Mouse (Mus musculus): Measurements from ENCODE around the gene Fryl. TPM values are rescaled to one million over a fixed set of nuclear protein-coding genes. Genes with fewer than 3 reads are reported as not detected.
A peak's percentile ranks its signal among the peaks of the same experiment; 100 is the strongest.

Fryl gene
- total RNA-seq, 4 experiments from 2014 or later = 58.6 to 81.9 (median 72.1) TPM

DNA sequence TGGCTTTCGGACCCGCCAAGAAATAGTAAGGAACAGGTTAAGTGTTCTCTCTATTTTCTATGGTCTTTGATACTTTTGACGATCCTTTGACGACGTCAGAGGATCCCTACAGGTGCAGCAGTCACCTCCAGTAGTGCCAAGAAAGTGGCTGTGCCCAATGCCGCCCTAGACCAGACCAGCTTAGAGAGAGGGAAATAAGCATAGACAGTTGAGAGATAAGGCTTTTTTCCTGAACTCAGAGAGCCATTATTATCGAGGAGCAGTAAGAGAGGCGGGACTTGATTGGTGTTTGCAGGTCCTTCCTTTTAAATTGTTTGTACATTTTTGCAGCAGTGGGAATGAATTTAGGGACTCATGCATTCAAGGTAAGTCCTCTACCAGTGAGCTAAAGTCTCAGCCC lies 1.3 kb upstream of the Fryl start:
- no peak for DNase-seq (ENCODE audit: low spot score in 2 of 2)

DNA sequence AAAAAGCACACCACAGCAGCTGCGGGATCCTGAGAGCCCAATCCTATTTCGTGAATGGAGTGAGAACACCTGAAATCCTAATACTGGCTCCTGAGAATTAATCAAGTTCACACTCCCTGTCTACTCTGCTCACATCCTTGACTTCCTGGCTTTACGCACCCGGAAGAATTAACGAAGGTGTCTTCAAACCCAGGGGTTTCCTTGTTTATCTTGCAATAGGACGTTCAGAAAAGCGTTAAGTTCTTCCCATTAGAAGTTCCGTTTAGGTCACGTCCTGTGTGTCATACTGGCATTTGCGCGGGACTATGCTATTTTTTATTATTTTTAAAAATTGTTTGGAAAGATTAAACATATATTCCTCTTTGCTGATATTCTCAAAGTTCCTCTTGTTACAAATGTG lies 677 bp upstream of the Fryl start:
- no peak for DNase-seq (ENCODE audit: low spot score in 2 of 2)

DNA sequence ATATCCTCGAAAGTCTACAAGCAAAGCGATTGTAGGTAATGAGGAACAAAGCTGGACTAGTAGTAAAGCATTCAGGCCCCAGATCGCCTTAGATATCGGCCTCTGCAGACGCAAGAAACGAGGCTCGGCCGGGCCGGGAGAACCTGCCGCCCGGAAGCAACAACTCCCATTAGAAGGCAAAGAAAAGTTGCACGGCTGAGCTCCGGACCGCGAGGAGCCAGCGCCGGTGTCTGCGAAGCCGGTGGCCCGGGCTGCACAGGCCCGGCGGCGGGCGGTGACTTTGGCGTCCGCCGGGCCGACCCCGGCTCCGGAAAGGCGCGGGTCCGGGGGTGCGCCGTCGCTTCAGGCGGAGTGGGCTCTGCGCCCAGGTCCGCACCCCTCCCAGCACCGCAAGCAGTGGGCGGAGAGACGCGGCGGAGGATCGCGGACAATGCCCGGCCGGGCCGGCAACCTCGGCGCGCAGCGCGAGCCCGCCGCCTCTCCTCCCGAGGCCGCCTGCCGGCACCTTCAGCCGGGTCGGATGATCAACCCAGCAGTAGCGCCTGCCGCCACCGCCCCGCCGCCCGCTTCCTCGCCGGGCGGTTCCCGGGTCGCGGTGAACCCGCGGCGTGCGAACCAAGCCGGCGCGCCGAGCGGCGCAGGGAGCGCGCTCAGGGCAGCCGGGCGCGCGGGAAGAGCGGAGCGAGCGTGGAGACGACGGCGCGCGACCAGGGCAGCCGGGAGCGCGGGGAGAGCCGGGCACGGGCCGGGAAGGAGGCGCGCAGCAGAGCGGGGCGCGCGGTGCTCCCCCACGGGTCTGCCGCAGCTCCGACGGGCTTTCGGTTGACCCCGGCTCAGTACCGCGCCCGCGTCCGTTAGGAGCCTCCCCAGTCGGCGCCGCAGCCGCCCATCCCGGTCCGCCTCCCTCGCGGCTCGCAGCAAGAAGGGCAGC lies 833 bp downstream of the Fryl start:
- peak; percentile 29 to 37 for DNase-seq (ENCODE audit: low spot score in 2 of 2)

DNA sequence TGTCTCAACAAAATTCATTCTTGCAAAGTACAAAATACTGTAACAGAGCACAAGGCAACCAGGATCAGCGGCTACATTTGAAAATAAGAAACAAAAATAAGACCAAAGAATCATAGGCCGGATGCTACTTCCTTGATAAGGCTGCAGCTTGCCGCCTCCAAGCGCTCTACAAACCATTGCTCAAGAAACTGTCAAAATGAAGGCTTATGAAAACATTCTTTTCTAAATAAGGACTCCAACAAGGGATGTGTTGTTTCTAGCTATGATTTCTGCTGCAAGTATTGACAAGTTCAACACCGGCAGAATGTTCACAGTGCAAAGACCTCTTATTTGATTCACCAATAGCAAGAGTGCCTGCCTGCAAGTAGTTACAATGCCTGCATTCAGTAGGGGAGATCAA lies 1.8 kb downstream of the Fryl start:
- no peak for DNase-seq (ENCODE audit: low spot score in 2 of 2)

DNA sequence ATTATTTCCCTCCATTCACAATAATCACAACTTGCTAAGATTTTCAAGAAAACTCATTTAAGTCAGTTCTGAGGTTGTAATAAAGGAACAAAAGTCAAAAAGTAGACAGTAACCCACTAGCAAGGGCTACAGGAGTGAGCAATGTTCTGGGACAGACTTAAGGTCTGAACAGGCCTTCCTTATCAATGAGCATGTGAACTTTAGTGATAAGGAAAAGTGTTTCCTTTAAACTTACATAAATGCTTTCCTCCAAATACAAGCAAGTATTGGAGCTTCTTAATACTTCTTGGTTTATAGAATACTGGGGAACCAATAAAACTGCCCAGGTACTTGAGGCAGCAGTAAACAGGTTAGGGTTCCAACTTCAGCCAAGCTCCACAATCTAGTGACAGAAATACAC lies 3.7 kb downstream of the Fryl start:
- no peak for DNase-seq (ENCODE audit: low spot score in 2 of 2)

DNA sequence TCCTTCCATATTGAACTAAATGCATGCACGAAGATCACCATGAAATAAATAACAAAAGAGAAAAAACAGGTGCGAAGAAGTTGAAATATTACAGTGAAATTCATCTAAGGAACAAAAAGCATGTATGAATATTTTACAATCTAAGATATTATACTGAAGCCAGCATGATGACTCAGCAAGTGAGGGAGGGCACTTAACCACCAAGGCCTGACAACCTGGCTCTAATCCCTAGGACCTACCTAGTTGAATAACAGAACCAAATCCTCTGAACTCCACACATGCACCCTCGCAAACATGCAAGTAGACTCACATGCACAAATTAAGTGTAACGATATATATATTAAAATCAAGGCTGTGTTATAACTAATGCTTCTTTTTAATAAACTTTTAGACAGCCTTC lies 7.1 kb downstream of the Fryl start:
- no peak for DNase-seq (ENCODE audit: low spot score in 2 of 2)

DNA sequence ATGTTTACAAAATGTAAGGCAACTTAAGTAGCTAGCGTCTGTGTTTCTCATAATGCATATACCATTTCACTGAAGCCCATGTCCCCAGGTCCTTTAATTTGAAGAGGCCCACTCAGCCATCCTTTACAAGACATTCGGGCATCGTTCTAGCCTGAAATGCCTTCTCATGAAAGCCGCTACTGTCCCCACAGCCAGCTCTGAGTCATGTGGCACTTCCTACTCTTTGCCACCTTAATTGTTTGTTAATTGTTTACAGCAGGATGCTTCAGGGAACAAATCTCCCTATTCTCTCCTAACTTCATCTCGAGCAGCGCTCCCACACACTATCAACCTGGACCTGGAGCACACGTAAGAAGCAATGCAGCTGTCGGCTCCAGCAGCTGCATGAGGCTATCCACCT lies 8.2 kb downstream of the Fryl start:
- no peak for DNase-seq (ENCODE audit: low spot score in 2 of 2)

DNA sequence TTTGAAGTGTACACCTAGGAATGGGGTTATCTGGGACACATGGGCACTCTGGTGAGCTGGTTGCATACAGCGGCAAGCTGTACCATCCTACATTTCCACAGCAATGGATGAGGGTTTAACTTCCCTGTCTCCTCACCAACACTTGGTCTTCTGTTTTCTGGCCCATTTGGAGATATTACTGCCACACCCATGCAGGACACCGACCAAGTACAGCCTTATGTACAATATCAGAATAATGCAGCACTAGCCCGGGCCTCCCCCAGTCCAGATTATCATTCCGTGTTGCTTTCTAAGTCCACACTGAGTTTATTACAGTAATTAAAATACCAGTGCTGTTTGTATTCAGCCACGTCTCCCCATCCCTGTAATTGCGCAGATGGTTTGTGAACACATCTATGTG lies 10.0 kb downstream of the Fryl start:
- no peak for DNase-seq (ENCODE audit: low spot score in 2 of 2)

DNA sequence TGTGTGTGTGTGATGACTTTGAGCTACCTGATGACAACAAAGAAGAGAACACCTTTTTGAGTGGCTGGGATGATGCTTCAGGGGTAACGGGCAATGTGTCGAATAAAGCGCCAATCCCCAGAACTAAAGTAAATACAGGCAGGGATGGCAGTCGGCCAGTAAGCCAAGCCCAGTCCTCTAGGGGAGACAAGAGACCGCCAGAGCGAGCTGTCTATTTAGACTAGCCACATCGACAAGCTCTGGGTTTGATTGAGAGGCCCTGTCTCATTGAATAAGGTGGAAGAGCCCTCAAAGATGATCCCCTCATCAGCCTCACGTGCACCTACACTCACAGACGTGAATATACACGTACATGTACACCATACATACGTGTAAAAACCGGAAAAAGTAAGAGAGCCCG lies 12.0 kb downstream of the Fryl start:
- no peak for DNase-seq (ENCODE audit: low spot score in 2 of 2)

DNA sequence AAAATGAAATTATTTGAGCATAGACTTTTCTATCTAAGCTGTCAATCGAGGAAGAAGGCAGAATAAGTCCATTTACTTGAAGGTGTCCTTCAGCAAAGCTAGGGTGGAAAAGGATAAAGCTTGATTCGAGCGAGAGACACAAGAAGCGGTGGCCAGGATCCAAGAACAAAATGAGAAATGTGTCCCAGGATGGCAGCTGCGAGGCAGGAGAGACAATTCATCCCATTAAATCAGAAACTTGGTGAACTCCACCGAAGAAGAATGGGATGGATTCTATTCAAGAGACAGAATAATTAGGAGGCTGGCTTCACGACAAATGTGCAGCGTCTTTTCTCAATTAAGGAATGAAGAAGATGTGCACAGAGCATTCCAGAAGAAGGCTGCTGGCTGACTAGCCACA lies 14.5 kb downstream of the Fryl start:
- DNase-seq (ENCODE audit: low spot score in 2 of 2) = no peak

DNA sequence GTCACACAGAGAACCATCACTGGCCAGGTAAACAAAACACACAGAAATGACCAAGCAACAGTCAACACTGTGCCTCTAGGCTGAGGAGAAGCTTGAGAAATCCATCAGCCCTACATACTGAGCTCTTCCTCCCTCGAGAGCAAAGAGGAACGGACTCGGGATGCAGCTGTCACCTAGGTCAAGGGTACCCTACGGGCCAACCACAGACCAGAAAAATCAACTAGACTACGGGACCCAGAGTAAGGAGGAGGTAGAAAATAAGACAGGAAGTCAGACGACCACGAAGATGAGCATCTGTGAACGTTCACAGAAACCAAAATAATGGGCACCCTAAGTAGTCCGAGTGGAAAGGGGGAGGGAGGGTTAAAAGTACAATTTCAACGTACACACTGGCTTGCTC lies 15.1 kb downstream of the Fryl start:
- no peak for DNase-seq (ENCODE audit: low spot score in 2 of 2)

DNA sequence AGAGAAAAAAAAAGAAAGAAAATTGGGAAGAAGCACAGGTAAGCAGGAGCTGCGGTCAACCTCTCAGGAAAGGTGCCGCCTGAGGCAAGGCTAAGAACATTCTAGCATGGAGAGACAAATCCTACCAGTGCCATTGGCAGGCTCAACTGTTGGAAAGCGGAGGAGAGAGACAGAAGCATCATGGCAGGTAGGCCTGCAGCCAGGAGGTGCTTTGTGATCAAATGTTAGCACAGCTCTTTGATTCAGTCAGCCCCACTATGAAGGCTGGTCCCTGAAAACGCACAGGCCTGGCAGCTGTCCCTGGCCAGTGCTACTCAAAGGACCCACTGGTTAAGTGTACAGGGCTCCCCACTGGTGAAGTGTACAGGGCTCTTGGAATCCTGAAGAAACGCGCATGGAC lies 16.0 kb downstream of the Fryl start:
- DNase-seq (ENCODE audit: low spot score in 2 of 2) = no peak

DNA sequence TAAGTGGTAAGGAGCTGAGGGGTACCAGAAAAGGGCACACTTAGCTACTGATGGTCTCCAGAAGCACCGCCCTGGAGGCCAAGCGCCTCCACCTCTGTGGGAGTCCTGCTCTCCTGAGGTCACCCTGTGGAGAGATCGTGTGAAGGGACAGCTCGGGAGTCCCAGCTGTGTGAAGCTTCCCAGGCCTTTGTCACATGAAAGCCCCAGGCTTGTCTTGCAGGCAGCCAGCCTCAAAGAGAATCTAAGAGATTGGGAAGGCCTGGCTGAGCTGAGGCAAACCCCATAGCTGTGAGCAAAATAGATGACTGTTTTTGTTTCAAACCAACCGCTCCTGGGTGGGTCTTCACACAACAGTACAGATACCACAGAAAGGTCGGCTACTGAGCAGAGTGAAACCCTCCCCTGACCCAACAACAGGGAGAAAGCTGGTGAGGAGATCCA lies 19.5 kb downstream of the Fryl start:
- DNase-seq (ENCODE audit: low spot score in 2 of 2) = no peak

DNA sequence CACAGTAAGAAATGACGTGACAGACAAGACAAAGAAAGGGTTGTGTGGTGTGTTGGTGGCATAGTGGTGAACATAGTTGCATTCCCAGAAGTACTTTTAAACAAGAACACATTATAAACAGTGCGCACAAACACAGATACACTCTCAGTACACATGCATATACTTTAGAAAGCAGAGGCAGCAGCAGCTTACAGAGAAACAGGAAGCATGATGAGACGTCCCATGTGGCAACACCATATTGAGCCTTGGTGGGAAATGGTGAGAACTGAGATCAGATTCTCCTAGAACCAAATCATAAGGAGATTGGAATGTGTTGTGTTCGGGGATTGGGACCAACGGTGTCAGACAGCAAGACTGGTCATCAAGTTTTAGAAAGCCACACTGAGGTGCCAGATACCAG lies 21.2 kb downstream of the Fryl start:
- DNase-seq (ENCODE audit: low spot score in 2 of 2) = no peak

DNA sequence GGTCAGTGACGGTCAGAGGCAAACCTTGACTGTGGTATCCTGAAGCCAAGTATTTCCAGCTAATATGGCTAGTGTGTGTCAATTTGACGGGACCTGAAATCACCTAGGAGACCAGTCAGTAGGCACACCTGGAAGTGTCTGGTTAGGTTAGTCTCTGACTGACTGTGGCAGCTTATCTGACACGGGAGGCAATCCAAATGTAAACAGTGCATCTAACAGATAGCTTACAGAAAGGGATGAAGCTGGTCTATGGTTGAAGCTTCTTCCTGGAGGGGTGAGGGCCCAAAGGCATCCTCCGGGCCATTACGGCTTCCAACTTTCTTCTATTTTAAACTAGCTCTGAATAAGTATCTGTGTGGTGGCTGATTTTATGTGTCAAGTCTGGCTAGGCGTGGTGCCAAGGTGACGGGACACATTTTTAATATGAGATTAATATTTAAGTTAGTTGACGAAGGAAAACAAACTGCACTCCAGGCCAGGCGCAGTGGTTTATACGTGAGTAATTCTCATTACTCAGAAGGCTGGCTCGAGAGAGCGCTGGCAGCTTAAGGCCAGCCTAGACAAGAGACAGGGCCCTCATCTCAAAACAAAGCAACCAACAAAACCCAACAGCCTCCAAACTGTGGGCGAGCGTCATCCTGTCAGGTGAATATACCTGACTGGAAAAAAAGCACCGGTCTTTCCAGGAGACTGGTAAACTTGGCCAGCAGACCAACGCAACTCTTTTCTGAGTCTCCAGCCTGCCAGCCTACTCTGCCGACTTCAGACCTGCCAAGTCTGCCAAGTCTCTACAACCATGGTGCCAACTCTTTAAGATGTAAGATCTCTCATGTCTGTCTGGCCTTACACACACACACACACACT lies 23.2 kb downstream of the Fryl start:
- DNase-seq (ENCODE audit: low spot score in 2 of 2) = no peak

DNA sequence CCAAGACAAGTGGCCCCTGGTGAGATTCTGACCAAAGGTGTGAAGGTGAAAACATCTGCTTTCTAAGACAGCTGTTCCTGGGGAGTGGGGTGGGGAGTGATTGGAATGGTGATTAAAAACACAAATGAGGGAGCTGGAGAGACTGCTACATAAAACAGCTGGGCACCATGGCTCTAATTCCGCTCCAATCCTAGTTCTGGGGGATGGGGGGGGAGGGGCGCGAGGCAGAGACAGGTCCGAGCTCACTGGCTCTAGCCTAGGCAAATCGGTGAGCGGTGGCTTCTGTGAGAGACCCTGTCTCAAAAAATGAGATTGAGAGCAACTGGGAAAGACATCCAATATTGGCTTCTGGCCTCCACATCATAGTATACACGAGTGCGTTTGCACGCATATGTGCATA lies 24.2 kb downstream of the Fryl start:
- DNase-seq (ENCODE audit: low spot score in 2 of 2) = no peak

DNA sequence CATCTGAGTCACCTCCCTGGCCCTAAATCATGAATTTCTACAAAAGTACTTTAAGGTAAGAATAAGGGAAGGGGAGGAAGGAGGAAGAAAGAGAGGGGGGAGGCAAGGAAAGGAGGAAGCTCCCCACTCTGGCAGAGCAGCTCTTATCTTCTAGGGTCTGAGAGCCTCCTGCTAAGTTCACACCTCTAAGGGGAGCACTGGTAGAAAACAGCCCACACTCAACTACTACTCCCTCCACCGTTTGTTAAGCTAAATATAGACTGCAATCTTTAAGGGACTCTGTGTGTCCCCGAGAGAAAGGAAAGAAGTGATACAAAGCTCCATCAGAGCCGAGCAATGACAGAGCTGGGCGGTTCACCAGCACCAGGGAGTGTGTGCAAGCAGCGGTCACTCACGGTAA lies 24.6 kb downstream of the Fryl start:
- DNase-seq (ENCODE audit: low spot score in 2 of 2) = no peak

DNA sequence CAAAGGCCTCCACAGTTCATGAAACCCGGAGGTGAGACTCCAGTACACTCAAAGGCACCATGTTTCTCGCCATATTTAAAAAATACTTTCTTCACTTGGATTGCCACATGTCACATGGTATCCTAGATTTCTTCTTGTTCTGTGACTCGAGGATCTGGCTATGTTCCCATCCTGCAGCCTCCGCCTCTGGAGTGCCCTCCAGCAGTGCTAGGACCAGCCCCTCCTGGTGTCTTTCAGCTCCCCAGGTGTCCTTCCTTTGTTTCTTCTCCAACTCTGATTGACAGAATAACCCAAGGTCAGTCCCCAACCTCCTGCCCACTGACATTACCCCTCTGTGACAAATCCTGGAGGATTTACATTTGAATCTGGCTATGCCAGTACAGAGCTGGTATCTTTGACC lies 26.2 kb downstream of the Fryl start:
- no peak for DNase-seq (ENCODE audit: low spot score in 2 of 2)

DNA sequence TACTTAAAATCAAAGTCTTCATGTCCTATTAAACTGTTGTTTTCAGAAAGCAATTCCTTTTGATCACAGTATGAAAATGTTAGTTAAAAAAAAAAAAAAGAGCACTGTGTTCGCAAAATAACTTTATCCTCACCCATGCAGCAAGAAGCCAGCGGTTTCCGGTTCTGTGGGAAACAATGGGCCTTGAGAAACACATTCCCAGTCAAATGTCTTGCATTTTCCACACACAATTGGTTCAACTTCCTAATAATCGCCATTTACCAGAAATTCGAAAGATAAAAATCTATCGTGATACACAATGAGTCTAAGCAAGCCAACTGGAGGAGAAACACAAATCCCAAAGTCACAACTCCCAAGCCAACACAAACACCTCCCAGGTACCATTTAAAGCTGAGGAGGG lies 27.0 kb downstream of the Fryl start:
- DNase-seq (ENCODE audit: low spot score in 2 of 2) = no peak

DNA sequence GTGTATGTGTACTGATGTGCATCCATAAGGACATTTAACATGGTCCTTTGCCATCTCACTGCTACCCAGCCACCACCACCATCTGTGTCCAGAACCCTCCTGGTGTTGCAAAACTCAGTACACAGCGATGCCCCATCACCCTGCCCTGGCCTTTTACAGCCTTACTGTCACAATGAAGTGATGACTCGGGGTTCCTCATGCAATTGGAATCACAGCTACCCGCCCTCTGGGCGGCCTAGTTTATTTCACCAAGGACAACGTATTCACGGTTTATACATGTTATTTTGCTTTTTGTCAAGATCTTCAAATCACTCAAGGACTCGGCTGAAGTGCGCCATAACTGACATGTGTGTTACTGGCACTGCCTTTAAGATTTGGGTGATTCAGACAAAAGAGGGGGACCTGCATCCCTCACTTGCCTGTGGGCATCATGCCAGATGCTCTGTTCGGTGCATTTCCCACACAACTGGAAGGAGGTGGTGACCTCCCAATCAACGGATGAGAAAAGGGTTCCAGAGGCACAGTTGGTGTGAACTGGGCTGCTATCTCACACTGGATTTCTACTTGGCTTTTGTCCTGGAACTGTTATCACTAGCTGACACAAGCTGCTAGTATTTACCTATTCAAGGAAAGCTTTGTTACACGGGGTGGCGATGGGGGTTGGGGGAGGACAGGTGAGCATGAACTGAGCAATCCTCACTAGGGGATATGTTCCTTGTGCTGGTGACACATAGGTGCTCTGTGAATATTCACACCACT lies 27.9 kb downstream of the Fryl start:
- no peak for DNase-seq (ENCODE audit: low spot score in 2 of 2)

DNA sequence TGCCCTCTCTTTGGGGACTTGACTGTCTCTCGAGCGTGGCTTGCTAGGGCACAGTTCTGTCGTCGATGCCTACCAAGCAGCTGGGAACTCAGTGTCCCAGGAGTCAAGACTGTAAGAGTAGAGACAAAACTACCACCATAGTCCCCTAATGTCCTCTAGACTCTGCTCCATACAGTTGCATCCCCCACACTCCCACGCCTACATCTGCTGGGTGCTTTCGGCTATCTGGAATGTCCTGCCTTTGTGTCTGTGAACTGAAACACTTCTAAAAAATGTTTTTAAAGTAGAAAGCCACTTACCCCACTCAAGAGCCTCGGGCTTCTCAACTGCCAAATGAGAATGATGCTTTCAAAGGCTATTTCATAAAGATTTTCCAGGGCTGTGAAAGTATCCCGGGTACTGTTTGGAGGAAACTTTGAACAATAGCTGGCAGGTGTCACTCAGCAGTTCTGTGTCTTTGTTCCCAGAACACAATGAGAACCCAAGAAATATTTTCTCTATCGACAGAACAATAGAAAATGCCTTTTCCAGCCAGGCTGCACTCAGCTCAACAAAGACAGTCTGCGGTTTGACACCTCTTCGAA lies 28.8 kb downstream of the Fryl start:
- no peak for DNase-seq (ENCODE audit: low spot score in 2 of 2)

All from left cerebral cortex, adult 8-10 months (tissue).